Mouse (Mus musculus) kidney, adult 2 months (tissue): ENCODE data around the gene Itgb6. TPM values are rescaled to one million over a fixed set of nuclear protein-coding genes. Genes with fewer than 3 reads are reported as not detected.

ENCODE experiments used
- DNase-seq: peaks from one replicate; pipeline ENCODE4 v3.0.0; 2021
- H3K27ac ChIP-seq: fragments of 200-500 bp; 2 replicates; pipeline ENCODE4 v1.5.1; 2012; ENCODE audit warnings: low read depth, low read length, control low read depth, inconsistent platforms; ENCODE audit not compliant: insufficient read depth
- H3K27me3 ChIP-seq: fragments of 200-500 bp; replicated peaks from 2 replicates; pipeline ENCODE4 v1.6.1; 2012; ENCODE audit warnings: mild to moderate bottlenecking, moderate library complexity, low read length, inconsistent platforms; ENCODE audit not compliant: control insufficient read depth, insufficient read depth
- H3K36me3 ChIP-seq: fragments of 200-500 bp; 2 replicates; pipeline ENCODE4 v1.6.1; 2012; ENCODE audit warnings: mild to moderate bottlenecking, moderate library complexity, low read length, inconsistent platforms; ENCODE audit not compliant: control insufficient read depth, insufficient read depth
- H3K4me1 ChIP-seq: fragments of 200-500 bp; 2 replicates; pipeline ENCODE4 v1.6.1; 2011; ENCODE audit warnings: low read length; ENCODE audit not compliant: control insufficient read depth, insufficient read depth
- H3K4me3 ChIP-seq: fragments of 200-500 bp; 2 replicates; pipeline ENCODE4 v1.5.1; 2011; ENCODE audit warnings: mild to moderate bottlenecking, low read depth, low read length, control low read depth; ENCODE audit not compliant: insufficient read depth
- CTCF ChIP-seq: fragments of 200-500 bp; conservative IDR thresholded peaks from 2 replicates; pipeline ENCODE4 v1.5.1; 2011; ENCODE audit warnings: low read depth, mild to moderate bottlenecking, control low read depth, low read length, moderate library complexity, mixed read lengths; ENCODE audit not compliant: insufficient read depth, insufficient read length
- POLR2A ChIP-seq: fragments of 200-500 bp; IDR thresholded peaks from one replicate; pipeline ENCODE4 v1.6.1; 2011; ENCODE audit warnings: low read depth, low read length, control low read depth
- WGBS: fragments of 180-500 bp; shearing (Covaris S2); methylation state at CpG from one replicate; pipeline ENCODE4 v1.1.7; 2018; 5-methylcytosine and 5-hydroxymethylcytosine counted together
- polyA plus RNA-seq: library from polyadenylated mRNA; depleted of rRNA; stranded (reverse); fragments of >200 nt; gene quantifications from 2 replicates; pipeline ENCODE4 v1.2.3, GENCODE M21; 2012

The Itgb6 gene
- polyA plus RNA-seq, 1 experiment = 55.8 TPM

DNA sequence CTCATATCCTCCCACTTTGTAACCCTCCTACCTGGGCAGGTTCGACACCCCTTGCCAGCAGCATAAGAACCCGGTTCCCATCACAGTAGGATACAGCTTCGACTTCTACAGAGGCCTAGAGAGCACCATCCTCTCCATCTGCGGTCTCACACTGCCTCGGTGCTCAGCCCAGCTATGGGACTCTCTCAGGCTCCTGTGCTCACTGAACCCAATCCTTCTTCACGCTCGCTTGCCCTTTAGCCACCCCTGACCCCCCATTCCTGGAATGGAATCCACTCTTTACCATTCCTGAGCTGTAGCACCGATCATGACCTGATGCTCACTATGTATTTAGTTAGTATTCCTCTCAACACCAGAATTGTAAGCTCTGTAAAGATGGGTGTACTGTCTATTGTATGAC lies 17.0 kb downstream of the Itgb6 start:
- 34% methylated on average over 8 of the region's 8 CpGs for WGBS
- no peaks in the 10 kb centered on the region for H3K36me3 ChIP-seq
- peaks cover 26% of the 10 kb centered on the region for H3K4me1 ChIP-seq
- peak overlapping the region; percentile 61 for H3K4me3 ChIP-seq
- no peaks in the 10 kb centered on the region for H3K27me3 ChIP-seq
- H3K27ac ChIP-seq = peak overlapping the region; percentile 44
- DNase-seq = peak; percentile 83
- TF ChIP-seq POLR2A (peak; percentile 17), CTCF (no peak)

DNA sequence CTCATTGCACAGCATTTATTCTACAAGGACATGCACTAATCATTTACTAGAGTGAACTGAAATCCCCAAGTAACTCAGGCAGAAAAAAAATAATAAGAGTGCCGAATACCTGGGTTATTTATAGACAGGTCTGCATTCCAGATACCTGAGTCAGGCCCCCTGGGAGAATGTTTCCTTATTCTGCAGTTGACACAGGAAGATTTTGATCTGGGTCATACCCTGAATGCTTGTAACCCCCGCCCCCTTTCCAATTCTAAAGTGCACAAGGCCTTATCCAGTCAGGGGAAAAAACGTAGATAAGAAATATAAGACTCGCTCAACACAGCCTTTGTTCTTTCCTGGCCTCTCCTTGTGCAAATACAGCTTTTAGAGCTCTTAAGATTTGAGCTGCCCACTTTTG lies 19.1 kb downstream of the Itgb6 start:
- no peak overlapping the region for H3K4me3 ChIP-seq
- H3K27me3 ChIP-seq = no peaks in the 10 kb centered on the region
- H3K4me1 ChIP-seq = peaks cover 42% of the 10 kb centered on the region
- peak overlapping the region; percentile 92 for H3K27ac ChIP-seq
- TF ChIP-seq CTCF (no peak), POLR2A (no peak)
- DNase-seq = peak; percentile 91
- 22% methylated on average over 4 of the region's 4 CpGs for WGBS
- no peaks in the 10 kb centered on the region; the same call in 1 of the 2 replicates for H3K36me3 ChIP-seq

DNA sequence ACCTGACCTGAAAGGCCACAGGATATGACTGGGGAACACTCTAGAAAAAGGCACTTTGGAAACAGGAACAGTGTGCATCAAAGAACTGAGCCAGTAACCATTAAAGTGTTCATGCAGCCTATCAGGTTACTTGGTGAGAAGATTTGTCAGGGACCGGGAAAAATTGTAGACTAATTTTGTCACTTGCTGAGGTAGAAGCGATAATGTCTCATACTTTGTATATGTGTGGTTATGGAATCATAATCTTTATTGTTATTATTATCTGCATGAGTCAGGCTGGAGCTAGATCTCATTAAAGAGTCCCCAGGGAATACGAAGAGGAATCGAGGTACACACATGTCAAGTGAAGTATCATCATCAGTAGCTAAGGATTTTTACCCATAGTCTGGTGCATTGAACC lies 21.5 kb downstream of the Itgb6 start:
- TF ChIP-seq POLR2A (no peak), CTCF (no peak)
- no peaks in the 10 kb centered on the region for H3K27me3 ChIP-seq
- WGBS = 78% methylated on average over 4 of the region's 4 CpGs
- H3K36me3 ChIP-seq = no peaks in the 10 kb centered on the region; the same call in 1 of the 2 replicates
- H3K4me3 ChIP-seq = no peak overlapping the region
- no peak for DNase-seq
- H3K4me1 ChIP-seq = peaks cover 42% of the 10 kb centered on the region
- H3K27ac ChIP-seq = no peak overlapping the region

DNA sequence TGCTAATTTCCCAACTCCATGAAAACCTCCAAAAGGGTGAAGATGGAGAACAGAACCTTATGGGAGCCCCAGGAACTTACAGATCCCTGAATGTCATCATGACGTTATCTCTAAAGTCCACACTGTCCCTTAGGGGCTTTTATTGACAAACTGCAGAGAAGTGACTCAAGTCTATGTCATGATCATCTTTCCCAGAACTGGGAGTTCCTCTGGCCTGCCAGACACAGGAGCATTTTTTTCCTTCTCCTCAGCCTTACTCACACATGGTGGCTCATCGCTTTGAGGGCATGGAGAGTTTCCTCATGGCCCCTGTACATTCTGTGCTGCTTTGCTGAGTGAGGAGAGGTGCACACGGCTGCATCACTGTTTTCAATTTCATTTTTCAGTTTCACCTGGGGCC lies 22.4 kb downstream of the Itgb6 start:
- H3K27ac ChIP-seq = no peak overlapping the region
- no peaks in the 10 kb centered on the region; the same call in 1 of the 2 replicates for H3K36me3 ChIP-seq
- no peaks in the 10 kb centered on the region for H3K27me3 ChIP-seq
- no peak for DNase-seq
- peaks cover 43% of the 10 kb centered on the region for H3K4me1 ChIP-seq
- no peak for TF ChIP-seq CTCF
- no peak for TF ChIP-seq POLR2A
- H3K4me3 ChIP-seq = no peak overlapping the region
- WGBS = 79% methylated on average over 3 of the region's 3 CpGs

DNA sequence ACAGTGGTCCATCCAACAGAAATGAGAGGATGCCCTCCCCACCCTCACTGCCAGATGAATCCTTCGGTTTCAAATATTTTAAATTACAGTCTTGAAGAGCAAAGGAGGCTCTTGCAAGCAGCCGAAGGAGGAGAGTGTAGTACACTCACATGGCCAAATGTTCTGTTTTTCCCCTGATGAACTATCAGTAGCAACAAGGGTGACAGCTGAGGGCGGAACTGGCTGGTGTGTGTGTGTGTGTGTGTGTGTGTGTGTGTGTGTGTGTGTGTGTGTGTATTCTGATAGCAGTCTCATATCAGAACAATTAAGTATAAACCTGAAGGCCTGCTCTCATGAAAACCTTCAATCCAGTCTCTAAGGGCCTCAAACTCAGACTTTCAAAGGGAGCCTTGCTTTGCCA lies 22.9 kb downstream of the Itgb6 start:
- no peak for DNase-seq
- H3K27ac ChIP-seq = peak overlapping the region; percentile 15; the same call in 1 of the 2 replicates
- H3K27me3 ChIP-seq = no peaks in the 10 kb centered on the region
- 72% methylated on average over 3 of the region's 3 CpGs for WGBS
- peaks cover 43% of the 10 kb centered on the region for H3K4me1 ChIP-seq
- TF ChIP-seq POLR2A (no peak), CTCF (no peak)
- H3K4me3 ChIP-seq = no peak overlapping the region
- no peaks in the 10 kb centered on the region; the same call in 1 of the 2 replicates for H3K36me3 ChIP-seq

DNA sequence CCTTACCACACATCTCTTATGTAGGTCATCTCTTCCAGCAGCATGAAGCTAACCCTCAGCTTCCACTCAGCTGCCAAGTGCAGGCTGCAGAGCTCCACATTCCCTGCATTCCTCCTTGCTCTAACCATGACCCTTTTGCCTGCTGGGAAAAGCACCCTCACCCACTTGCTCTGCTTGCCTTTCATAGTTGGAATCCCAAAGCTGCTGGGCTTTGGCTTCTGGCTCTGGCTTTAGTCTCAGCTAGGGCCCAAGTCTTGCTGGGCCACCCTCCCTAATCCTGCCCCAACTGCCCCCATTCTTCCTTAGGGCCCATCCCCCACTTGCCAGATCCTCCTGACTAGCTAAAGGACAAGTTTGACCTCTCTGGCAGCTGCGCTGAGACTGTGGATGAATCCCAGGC lies 24.3 kb downstream of the Itgb6 start:
- TF ChIP-seq POLR2A (no peak), CTCF (no peak)
- H3K36me3 ChIP-seq = no peaks in the 10 kb centered on the region; the same call in 1 of the 2 replicates
- H3K4me3 ChIP-seq = no peak overlapping the region
- peaks cover 40% of the 10 kb centered on the region for H3K4me1 ChIP-seq
- H3K27ac ChIP-seq = peak overlapping the region; percentile 86
- no peaks in the 10 kb centered on the region for H3K27me3 ChIP-seq
- 23% methylated on average over 1 of the region's 1 CpGs for WGBS
- peak; percentile 85 for DNase-seq

DNA sequence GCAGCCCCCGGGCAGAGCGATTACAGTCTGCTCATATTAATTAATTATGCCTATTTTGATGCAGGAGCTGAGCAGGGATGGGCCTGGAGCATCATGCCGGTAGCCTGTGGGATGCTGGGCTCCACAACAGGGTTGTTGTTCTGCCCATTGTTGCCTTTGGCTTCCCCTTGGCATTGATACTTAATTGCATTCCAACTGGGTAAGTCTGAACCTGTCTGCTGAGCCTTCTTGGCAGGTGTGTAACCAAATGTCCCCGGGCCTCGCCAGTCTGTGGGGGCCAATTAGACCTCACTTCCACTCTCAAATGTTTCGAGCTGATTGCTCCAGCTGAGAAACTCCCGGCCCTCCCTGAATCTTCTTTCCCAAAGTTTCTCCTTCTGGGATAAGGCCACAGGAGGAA lies 24.9 kb downstream of the Itgb6 start:
- 47% methylated on average over 7 of the region's 7 CpGs for WGBS
- Histone ChIP-seq H3K36me3 (no peaks in the 10 kb centered on the region; the same call in 1 of the 2 replicates), H3K27me3 (no peaks in the 10 kb centered on the region), H3K27ac (peak overlapping the region; percentile 86), H3K4me3 (no peak overlapping the region), H3K4me1 (peaks cover 38% of the 10 kb centered on the region)
- peak; percentile 72 for DNase-seq
- TF ChIP-seq CTCF (no peak), POLR2A (no peak)

DNA sequence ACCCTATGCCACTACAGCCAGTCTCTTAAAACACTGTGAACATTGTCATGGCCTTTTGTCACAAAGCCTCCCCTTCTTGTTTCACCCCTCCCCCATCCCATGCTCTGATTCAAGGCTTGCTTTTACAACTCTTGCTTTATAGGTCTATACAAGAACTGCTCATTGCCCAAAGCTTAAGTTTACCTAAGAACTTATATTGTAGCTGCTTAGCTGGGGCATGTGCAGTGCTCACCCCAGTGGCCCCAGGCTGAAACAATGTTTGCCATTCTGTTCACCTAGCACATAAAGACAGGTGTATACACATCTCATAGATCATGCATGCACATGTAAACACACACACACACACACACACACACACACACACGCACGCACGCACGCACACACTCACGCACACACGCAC lies 25.9 kb downstream of the Itgb6 start:
- WGBS = 93% methylated on average over 6 of the region's 6 CpGs
- Histone ChIP-seq H3K27me3 (no peaks in the 10 kb centered on the region), H3K4me1 (peaks cover 38% of the 10 kb centered on the region), H3K36me3 (no peaks in the 10 kb centered on the region; the same call in 1 of the 2 replicates), H3K4me3 (no peak overlapping the region), H3K27ac (no peak overlapping the region)
- DNase-seq = no peak
- TF ChIP-seq POLR2A (no peak), CTCF (no peak)
